Mouse (Mus musculus): ENCODE results near the gene Ptpn6.

The Ptpn6 gene

DNA sequence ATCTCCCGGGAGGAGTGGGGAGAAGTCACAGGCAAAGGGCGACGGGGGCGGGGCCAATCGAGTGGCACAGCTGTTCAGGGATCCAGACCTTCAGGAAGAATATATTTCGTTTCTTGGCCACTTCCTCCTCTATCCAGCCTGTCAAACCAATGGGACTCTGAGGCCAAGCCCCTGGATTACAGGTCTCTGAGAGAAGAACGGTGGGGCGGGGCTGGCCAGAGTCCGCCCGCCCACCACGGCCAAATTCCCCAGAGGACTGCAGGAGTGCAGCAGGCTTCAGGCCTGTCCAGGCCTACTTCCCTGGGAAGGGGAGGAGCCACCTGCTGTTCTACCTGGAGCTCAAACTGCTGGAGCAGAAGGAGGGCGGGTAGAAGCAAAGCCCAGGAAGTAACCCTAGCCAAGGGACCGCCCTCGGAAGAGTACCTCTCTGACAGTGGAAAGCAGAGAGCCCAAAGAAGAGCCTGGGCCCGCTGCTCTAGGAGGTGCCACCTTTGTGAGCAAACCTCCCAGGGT is at the start of gene Ptpn6:
TSS of gene Ptpn6 (minus strand) at position 204 of the 513 bp plus-strand sequence.
- DNase-seq (ENCODE audit: low spot score): peak; percentile 87

DNA sequence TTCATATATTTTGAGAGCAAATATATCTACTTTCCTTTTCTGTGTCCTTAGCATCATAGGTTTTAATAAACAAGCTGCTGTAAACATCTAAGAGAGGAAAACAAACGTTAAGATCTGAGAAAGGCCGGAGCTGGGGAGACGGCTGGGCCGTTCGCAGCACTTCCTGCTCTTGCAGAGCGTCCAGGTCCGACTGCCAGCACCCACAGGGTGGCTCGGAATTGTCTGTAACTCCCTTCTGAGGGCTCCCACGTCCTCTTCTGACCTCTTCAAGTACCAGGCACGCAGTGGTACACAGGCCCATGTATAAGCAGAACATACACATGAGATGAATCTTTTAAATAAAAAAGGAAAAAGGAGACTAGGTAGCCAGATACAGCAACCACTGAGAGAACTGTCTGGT is 49.2 kb upstream of the Ptpn6 start:
- DNase-seq (ENCODE audit: low spot score): no peak

DNA sequence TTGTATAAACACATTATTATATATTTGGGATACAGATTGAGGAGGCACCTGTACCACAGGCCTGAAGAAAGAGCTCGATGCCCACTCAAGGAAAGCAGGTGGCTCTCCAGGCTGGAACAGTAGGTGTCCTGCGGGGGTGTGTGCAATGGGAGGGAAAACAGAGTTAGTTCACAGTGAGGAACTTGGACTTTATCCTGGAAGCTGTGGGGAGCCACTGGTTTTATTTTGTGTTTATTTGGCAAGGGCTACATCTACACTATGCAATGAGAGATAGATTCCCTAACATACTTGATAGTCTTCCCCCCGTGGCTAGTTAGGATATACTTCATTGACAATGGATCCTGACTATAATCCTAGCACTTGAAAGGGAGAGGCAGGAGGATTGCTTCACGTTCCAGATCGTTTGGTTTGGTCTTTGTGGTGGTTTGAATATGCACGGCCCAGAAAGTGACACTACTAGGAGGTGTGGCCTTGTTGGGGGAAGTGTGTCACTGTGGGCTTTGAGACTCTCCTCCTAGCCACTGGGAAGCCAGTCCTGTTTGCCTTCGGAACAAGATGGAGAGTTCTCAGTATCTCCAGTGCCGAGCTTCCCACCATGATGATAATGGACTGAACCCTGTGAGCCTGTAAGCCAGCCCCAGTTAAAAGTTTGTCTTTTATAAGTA is 48.4 kb upstream of the Ptpn6 start:
- DNase-seq (ENCODE audit: low spot score): no peak

DNA sequence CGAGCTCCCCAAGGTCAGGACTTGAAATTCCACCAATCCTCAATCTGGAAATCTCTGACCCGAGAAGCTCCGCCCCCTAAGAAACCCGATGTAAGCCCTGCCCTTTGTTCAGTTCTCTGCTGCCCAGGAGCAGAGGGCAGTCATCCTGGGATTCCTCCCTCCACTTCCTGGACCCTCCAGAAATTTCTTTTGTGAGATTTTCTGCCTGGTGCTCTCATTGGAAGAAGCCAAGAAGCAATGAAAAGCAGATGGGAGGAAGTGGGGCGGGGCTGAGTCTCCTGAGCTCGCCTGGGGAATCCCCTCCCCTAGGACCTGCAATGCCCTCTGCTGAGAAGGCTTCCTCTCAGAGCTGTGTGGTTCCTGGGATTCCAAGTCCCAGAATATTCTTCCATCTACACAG is 43.9 kb upstream of the Ptpn6 start:
- peak; percentile 67 for DNase-seq (ENCODE audit: low spot score)

DNA sequence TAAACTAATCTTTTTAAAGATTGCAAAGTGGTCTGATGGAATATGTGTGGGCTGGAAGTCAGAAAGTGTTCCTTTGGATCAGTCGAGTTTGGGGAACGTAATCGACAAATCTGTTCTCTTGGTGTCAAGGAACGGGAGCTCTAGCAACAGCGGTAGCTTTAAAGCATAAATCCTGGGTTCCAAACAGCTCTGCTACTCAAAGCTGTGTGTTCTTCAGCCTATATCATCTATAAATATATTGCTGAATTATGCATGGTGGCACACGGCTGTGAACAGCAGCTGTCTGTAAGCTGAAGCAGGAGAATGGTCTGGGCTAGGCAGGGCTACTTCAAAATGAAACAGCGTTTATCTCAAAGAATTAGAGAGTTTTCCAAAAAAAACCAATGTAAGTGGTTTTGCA is 42.4 kb upstream of the Ptpn6 start:
- no peak for DNase-seq (ENCODE audit: low spot score)

DNA sequence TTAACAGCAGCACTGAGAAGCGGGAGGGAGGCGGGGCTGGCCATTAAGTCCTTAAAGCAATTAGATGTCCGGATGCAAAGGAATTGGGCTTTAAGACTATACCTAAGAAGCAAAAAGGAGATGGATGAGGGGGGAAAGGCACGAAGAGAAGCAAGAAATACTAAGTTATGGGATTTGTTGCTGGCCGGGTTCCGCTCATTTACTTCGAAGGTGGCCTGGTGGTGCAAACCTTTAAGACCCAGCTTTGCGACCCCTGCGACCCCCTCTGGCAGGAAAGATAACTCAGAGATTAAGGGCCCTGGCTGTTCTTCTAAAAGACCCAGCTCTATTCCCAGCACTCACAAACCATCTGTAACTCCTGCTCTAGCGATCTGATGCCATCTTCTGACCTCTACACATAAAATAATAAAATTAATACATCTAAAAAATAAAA is 41.5 kb upstream of the Ptpn6 start:
- DNase-seq (ENCODE audit: low spot score): no peak

DNA sequence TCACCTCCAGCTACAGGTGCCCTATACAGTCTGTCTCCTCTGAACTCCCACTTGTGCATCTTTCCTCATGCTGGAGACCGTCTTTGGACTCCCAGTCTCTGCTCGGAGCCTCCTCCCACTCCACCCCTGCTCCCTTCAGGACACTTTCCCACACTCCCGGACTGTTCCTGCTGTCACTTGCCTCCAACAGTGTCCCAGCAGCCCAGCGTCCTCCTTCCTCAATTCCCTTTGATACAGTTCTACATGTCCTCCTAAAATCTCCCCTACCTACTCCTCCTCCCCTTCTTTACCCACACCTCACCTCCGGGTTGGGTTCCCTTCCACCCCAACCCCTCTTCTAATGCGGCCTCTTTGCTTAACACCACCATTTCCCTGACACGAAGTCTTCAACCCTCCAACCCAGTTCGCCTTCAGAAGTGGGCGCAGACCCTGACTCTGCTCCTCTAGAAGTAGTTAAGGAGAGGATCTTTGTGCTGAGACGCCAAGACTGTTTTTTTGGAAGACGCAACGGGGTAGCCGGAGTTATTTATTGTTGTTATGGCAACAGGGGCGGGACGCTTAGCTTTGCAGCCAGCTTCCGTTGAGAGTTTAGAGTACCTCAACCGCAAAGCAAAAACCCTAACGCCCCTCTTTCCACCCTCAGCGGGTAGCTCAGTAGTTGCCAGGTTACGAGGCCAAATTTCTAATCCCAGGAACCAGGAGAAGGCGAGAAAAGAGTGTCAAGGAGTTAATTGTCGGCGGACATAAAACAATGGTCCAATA is 40.9 kb upstream of the Ptpn6 start, which contains the start of gene Lrrc23:
TSS of gene Lrrc23 (minus strand) at position 506 of the 762 bp plus-strand sequence.
- no peak for DNase-seq (ENCODE audit: low spot score)

DNA sequence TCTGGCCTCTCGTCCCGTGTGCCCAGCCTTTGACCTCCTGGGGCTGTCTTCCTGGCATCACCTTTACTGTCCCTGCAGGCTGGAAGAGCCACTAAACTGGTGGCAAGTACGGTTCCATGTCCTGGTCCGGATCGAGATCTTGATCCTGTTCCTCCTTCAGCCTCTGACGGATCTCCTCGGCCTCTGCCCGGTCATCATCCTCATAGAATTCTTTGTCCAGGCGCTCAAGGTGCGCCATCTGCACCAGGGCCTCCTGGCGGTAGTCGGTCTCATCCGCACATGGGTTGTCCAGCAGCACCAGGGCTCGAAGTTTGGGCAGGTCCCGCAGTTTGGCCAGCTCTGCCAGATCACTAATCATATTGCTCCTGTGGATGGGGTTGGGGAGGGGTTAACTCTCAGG is 32.0 kb upstream of the Ptpn6 start:
- no peak for DNase-seq (ENCODE audit: low spot score)

DNA sequence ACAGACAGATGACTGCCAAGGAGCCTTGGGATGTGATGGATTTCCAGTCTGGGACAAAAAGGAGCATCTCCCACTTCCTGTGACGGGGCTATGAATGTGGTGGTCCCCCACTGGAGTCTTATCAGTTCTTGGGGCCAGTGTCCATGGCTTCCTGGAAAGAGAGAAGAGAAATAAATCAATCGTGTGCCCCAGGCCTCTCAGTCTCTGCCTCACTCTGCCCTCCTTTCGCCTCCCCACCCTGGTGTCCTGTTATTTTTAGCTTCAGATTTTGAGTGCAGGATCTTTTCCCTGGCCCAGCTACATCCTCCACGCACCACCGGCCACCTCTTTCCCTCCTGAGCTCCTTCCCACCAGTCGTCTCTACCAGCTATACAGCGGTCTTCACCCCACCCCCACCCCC is 31.5 kb upstream of the Ptpn6 start:
- no peak for DNase-seq (ENCODE audit: low spot score)

DNA sequence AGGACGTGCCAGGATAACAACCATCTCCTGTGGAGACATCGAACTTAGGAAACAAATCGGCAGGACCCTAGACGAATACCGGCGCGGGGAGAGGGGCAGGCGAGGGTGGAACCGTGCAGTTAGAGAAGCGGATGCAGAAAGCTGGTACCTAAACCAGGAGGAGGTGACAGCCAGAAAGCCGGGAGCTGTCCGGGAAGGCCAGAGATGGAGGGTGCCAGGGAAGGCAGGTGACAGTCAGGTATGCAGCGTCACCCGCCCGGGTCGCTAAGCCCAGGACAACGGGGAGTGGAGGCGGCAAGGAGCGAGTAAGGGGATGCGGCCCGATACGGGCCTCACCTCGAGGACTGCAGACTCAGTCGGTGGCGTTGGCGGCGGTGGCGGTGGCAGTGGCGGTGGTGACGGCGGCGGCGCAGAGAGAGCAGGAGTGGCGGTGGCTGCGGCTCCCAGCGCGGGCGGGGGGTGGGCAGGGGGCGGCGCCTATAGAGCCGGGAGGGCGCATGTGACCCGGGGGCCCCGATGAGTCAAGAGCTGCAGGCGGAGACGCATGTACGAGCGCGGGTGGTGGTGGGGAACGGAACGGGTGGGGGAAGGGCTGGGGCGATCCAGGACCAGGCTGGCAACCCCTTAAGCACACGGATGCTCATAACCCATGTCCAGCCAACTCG is 30.7 kb upstream of the Ptpn6 start, which contains the start of gene Eno2:
TSS of gene Eno2 (minus strand) at position 573 of the 665 bp plus-strand sequence.
- peak; percentile 73 for DNase-seq (ENCODE audit: low spot score)

DNA sequence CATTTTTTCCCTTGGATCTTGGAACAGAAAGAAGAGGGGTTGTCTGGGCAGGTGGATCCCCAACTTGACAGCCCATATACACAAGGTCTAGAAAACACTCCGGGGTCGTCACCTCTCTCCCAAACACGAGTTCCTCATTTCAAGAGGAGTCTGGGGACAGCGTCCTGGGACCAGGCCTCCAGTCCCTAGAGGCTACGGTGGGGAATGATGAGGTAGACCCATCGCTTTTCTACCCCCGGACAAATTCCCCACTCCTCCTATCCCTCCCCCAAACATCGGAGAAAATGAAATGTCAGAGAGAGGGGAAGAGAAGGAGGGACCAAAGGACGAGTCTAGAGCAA is 30.2 kb upstream of the Ptpn6 start:
- DNase-seq (ENCODE audit: low spot score): peak; percentile 18

DNA sequence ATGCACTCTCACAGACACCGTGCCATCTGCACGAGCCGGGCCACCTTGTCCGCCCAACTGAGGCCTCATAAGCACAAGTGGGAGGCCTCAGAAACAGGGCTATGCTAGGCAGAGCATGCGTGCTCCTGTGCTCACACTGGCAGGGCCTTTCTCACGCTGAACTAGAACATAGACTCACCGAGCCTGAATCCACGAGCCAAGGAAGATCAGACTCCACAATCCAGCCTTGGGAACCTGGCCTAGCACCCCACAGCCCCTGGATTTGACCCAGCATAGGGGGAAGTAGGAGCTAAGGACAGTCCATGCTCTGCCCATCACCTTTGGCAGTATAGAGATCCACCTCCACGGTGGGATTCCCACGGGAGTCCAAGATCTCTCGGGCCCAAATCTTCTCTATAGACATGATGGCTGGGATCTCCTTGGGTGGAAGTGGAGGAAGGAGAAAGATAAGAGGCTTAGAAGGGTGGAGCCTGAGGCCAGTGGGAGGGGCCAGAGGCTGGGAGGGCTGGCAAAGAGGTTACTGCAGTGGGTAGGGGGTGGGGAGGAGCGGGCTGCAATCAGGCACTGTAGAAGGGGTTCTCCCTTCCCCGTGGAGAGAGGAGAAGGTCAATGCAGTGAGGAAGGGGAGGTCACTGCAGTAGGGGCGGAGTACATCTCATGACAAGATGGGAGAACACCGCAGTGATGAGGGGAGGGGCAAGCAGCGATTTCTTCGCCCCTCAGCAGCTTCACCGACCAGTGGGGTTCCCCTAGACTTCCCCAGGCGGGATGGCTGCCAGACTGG is 29.6 kb upstream of the Ptpn6 start:
- peak; percentile 12 for DNase-seq (ENCODE audit: low spot score)

DNA sequence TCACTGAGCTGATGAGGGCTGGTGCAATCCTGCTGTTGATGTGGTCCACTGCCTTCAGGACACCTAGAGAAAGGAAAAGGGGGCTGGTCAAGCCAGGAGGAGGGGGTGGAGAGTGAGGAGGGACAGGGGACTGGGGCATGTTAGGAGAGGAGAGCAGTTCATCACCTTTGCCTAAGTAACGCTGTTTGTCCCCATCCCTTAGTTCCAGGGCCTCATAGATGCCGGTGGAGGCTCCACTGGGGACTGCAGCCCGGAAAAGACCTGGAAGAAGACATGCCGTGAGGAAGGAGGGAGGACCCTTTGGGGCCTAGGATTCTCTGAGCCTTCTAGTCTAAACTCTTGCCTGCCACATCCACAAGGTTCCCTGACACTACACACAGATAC is 29.0 kb upstream of the Ptpn6 start:
- no peak for DNase-seq (ENCODE audit: low spot score)

DNA sequence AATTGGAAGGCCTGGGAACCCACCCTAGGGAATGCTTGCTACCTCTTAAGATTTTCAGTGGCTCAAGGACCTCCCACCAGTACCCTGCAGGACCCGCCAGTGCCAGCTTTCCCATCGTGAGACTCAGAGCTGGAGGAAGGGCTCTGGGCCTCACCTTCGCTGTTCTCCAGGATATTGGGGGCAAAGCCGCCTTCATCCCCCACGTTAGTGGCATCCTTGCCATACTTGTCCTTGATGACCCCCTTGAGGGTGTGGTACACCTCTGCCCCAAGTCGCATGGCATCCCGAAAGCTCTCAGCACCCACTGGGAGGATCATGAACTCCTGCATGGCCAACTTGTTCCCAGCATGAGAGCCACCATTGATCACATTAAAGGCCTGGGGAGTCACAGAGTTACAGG is 27.4 kb upstream of the Ptpn6 start:
- no peak for DNase-seq (ENCODE audit: low spot score)

DNA sequence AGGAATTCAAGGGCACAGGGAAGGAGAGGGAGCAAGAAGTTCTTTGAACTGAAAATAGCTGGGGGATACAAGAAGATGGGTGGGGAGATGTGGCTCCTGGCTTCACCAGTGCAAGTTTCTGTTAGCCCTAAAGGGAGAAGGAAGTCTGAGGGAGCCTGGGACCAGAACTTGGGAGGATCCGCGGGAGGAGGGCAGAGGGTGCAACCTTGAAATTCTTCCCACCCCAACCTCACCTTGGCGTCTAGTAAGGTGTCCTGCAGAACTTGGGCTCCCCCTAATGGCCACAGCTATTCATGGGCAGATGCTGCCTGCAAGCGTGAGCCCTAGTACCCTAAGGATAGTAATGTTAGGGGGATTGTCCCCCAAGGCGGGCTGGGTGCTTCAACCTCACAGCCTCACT is 20.7 kb upstream of the Ptpn6 start:
- peak; percentile 84 for DNase-seq (ENCODE audit: low spot score)

DNA sequence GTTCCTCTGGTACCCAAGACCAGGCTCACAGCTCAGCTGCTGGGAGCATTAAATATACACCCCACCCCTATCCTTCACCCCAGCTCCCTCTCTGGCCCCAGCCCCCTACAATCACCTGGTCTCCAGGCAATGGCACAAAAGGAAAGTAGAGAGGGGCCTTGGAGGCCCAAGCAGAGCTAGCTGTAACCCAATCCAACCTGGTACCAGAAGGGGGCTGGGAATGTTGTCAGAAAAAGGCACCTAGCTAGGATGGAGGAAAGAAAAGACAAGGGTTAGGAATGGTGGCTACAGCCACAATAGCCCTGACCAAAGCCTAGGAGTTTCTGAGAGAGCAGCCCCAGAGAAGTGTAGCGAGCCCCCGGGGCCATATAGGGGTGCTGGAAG is 20.3 kb upstream of the Ptpn6 start:
- no peak for DNase-seq (ENCODE audit: low spot score)

DNA sequence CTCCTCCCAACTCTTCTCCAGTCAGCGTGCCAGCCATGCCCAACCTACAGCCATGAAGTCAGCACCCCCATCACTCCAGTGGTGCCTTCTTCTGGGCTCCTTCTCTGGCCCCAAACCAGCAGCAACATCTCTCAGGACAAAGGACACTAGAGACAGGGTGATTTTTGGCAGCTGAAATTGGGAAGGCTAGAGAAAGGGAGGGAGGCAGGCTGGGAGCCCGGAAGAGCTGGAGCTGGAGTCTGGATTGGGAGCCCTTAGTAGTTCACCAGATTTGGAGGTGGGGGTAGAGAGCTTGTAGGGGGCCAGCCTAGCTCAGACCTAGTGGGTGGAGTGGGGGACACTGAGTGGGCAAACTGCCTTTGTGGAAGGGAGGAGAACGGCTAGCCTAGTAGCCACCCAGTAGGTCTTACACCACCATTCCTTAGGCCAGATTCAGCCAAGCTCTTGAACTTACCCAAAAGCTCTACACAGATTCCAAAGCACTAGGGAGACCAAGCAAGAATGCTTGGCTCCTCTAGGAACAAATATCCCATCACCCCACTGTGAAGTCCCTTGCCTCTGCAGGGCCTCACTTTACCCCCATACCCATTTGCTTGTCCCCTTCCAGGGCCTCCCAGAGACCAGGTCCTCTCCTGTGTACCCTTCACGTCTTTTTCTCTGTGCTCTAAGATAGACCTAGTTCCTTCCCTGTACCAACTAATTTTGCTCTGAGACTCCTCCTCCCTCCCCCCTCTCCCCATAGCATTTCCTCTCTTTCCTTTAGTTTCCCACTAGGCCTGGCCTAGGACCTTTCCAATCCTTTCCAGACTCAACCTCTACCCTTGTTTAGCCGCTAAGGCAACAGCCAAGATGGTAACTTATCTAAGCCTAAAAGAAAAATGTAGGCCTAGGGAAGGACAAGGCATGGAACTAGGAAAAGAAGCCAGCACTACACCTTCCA is 19.7 kb upstream of the Ptpn6 start:
- DNase-seq (ENCODE audit: low spot score): peak; percentile 53

DNA sequence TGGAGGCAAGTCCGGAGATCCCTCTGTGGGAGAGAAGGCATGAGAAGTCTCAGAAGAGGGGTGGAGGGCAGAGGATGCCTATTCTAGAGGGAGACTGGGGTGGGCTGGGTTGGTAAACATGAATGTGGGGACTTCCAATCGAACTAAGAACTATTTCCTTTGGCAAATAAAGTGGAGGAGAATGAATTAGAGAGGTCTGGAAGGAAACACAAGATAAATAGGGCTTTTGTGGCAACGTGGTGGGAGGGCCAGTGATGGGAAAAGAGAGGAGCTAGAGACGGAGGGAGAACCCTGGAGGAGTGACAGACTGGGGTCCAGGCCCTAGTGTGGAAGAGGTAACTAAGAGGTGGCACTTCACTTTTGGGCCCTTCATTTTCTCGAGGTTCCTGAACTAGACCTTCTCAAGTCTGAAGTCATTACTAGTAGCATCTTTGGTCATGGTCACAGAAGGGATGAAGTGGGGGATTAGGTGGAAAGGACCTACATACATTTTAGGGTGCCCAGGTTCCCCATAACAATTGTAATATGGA is 18.9 kb upstream of the Ptpn6 start:
- DNase-seq (ENCODE audit: low spot score): no peak

DNA sequence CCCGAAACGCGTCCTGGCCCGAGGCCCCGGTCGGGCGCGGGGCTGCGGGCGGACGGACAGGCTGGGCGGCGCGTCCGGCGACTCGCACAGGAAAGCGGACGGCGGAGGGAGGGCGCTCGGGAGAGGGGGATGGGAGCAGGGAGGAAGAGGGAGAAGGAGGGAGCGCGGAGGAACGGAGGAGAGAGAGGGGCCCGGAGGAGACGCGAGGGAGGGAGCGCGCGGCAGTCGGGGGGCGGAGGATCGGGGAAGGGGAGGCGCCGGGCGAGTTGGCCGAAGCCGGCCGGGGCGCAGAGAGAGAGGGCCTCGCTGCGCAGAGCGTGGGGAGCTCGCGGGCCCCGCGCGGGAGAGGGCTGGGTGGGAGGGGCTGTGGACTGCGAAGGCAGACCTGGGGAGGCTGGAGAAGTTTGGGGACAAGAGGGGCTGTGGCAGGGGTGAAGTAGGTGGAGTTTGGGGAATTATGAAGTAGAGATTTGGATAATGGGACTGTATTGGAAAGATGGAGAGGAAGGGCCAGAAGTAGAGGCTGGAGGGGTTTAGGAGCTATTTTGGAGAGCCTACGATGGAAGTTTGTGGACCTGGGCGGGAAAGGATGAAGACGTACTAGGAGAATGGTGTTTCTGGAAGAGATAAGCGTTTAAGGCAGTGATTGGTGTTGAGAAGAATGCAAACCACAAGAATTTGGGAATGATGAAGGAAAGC is 18.3 kb upstream of the Ptpn6 start:
- DNase-seq (ENCODE audit: low spot score): peak; percentile 83
